Mouse (Mus musculus) hindbrain, embryonic 10.5 days (tissue): ENCODE measurements at regions not wholly inside any gene's neighbourhood (a gene's known extent, or its start where the extent isn't known, plus 50 kb on each side); places are given as distances from the start of the nearest gene placed in this dataset.

ENCODE experiments used
- DNase-seq: peaks from one replicate; pipeline ENCODE4 v3.0.0-alpha.2; 2017; ENCODE audit warnings: low spot score
- H3K27ac ChIP-seq: fragments of 300-500 bp; sonication (generic); 2 replicates; pipeline ENCODE4 v1.5.1; 2016; ENCODE audit warnings: mild to moderate bottlenecking, moderate library complexity
- H3K27me3 ChIP-seq: fragments of 300-500 bp; sonication (generic); 2 replicates; pipeline ENCODE4 v1.6.1; 2016; ENCODE audit warnings: mild to moderate bottlenecking; ENCODE audit not compliant: poor library complexity, insufficient read depth, severe bottlenecking
- H3K36me3 ChIP-seq: fragments of 300-500 bp; sonication (generic); 2 replicates; pipeline ENCODE4 v1.6.1; 2016; ENCODE audit warnings: mild to moderate bottlenecking, moderate library complexity
- H3K4me1 ChIP-seq: fragments of 300-500 bp; sonication (generic); replicated peaks from 2 replicates; pipeline ENCODE4 v1.6.1; 2016; ENCODE audit warnings: mild to moderate bottlenecking
- H3K4me3 ChIP-seq: fragments of 300-500 bp; sonication (generic); 2 replicates; pipeline ENCODE4 v1.5.1; 2016; ENCODE audit warnings: mild to moderate bottlenecking, moderate library complexity
- H3K9me3 ChIP-seq: fragments of 300-500 bp; sonication (generic); 2 replicates; pipeline ENCODE4 v1.6.1; 2016; ENCODE audit warnings: mild to moderate bottlenecking, moderate library complexity
- WGBS: fragments of 180-500 bp; shearing (Covaris S2); methylation state at CpG from one replicate; pipeline ENCODE4 v1.1.7; 2016; 5-methylcytosine and 5-hydroxymethylcytosine counted together

DNA sequence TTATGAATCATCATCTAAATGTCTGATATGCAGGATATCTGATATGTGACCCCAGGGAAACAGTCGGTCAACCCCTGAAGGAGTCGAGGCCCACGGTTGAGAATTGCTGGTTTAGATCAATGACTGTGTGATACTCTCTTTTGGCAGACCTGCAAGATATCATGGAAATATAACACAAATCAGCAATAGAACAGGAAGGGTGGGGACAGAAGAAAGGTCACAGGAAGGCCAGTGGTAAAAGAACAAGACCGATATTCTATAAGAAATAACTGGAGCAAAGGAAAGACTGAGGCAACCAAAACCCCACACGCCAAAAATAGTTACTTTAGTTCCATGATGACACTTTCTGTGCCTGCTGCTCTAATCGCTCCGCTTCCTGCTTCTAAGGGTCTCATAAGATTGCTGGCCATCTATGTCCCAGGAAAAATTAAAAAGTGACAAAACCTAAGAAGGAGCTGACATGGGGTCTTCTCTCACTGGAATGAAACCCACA lies 103.2 kb downstream of the Nfkbiz start:
- Histone ChIP-seq H3K36me3 (no peaks in the 10 kb centered on the region), H3K4me1 (no peaks in the 10 kb centered on the region), H3K4me3 (no peak overlapping the region), H3K9me3 (no peaks in the 10 kb centered on the region), H3K27me3 (no peaks in the 10 kb centered on the region), H3K27ac (no peak overlapping the region)
- 94% methylated on average over 7 of the region's 7 CpGs for WGBS
- DNase-seq: no peak

DNA sequence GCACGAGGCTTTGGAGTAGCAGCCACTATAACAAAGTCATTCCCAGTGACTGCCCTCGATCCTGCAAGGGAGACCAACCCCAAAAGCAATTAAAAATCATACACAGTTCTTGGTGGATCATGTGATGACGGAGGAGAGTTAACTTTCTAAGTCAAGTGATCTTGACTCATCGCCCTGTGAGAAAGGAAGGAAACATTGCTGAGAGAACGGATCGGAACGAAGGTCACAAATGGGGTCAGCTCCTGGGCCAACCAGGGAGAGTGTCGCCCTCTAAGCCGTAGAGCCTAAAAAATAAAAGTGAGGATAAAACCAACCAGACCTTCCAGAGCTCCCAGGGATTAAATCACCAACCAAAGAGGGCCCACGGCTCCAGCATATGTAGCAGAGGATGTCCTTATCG lies 104.4 kb downstream of the Nfkbiz start:
- Histone ChIP-seq H3K27me3 (no peaks in the 10 kb centered on the region), H3K36me3 (no peaks in the 10 kb centered on the region), H3K9me3 (no peaks in the 10 kb centered on the region), H3K27ac (no peak overlapping the region), H3K4me3 (no peak overlapping the region), H3K4me1 (no peaks in the 10 kb centered on the region)
- no peak for DNase-seq
- WGBS: 89% methylated on average over 11 of the region's 11 CpGs

DNA sequence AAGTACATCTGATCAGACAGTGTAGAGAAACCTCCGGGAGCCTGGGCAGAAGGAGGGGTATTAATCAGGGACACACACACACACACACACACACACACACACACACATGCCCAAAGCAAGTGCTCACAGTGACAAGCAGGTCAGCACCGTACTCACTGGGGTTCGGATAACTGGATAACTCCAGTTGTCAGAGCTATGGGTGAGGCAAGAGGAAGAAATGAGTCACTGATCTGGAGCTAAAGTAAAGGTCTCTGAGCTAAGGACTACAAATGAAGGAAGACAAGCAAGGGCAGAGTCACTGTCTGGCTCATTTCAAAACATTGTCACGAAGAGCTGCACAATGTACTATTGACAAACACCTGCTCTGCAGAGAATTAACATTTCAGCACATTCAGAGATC lies 104.9 kb downstream of the Nfkbiz start:
- DNase-seq: no peak
- Histone ChIP-seq H3K9me3 (no peaks in the 10 kb centered on the region), H3K4me3 (no peak overlapping the region), H3K27ac (no peak overlapping the region), H3K27me3 (no peaks in the 10 kb centered on the region), H3K36me3 (no peaks in the 10 kb centered on the region), H3K4me1 (no peaks in the 10 kb centered on the region)
- WGBS: 86% methylated on average over 4 of the region's 4 CpGs

DNA sequence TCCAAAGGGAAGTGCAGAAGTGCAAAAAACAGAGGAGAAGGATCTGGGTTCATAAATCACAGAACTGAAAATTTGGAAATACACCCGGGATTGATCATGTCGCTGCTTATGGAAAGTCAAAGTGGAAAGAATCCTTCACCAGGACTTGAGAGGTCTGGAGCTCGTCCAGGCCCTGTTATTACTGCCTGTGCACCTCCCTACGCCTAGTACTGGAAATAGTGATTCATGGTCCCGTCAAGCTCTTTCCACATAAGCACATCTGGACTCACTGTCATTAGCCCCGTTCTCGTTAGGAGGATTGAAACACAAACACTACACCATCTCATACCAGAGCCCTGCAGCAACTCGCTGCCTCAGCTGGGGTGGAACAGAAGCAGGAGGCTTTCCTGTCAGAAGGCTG lies 107.7 kb downstream of the Nfkbiz start:
- WGBS: 87% methylated on average over 8 of the region's 8 CpGs
- no peak for DNase-seq
- Histone ChIP-seq H3K4me3 (no peak overlapping the region), H3K4me1 (no peaks in the 10 kb centered on the region), H3K36me3 (no peaks in the 10 kb centered on the region), H3K27ac (no peak overlapping the region), H3K9me3 (no peaks in the 10 kb centered on the region), H3K27me3 (no peaks in the 10 kb centered on the region)

- Histone ChIP-seq H3K4me3 (no peak overlapping the region), H3K27ac (no peak overlapping the region), H3K4me1 (no peaks in the 10 kb centered on the region), H3K27me3 (no peaks in the 10 kb centered on the region), H3K36me3 (no peaks in the 10 kb centered on the region), H3K9me3 (no peaks in the 10 kb centered on the region)
- no peak for DNase-seq
- WGBS: 71% methylated on average over 3 of the region's 3 CpGs
These were observed 112.2 kb downstream of the Nfkbiz start for GRCm38 (mm10) chr16:55726538-55726937.

DNA sequence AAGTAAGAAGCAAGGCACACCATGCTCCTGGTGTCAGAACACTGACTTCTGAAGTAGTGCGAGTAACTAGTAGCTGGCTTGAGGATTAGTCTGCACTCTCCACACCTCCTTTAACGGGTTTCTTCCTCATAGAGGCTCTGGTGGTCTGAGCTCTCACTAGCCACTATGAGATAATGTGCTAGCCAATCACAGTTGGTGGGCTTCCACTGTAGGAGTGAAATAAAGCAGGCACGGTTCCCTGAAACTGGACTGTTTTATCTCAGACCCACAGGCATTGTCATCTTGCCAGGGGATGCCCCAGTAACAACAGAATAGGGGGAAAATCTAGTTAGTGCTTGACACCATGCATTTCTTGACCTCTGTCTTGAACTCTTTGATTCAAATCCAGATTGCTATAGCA lies 118.3 kb downstream of the Nfkbiz start:
- no peaks in the 10 kb centered on the region for H3K4me1 ChIP-seq
- H3K4me3 ChIP-seq: no peak overlapping the region
- WGBS: 69% methylated on average over 3 of the region's 3 CpGs
- no peaks in the 10 kb centered on the region for H3K36me3 ChIP-seq
- no peak overlapping the region for H3K27ac ChIP-seq
- no peak for DNase-seq
- H3K27me3 ChIP-seq: no peaks in the 10 kb centered on the region
- no peaks in the 10 kb centered on the region for H3K9me3 ChIP-seq

DNA sequence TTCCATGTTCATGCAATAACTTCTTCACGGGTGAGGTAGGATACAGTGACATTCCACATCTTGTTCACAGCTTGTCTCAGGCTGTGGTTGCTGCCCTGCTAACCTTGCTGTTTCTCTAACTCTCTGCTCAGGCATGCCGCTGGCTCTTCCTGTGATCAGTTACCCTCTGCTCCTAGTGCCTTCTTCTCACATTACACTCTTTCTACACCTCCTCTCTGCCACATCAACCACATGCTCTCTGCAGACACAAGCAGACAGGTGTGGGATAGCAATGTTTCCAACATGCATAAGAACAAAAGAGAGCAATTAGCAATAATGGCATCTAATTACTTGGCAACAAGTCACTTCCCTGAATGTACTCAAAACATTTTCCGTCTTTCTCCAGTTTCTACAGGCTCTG lies 128.7 kb downstream of the Nfkbiz start:
- H3K36me3 ChIP-seq: no peaks in the 10 kb centered on the region
- no peaks in the 10 kb centered on the region for H3K4me1 ChIP-seq
- H3K27me3 ChIP-seq: no peaks in the 10 kb centered on the region
- DNase-seq: no peak
- no peak overlapping the region for H3K4me3 ChIP-seq
- WGBS: 71% methylated on average over 3 of the region's 3 CpGs
- no peak overlapping the region for H3K27ac ChIP-seq
- H3K9me3 ChIP-seq: no peaks in the 10 kb centered on the region

GRCm38 (mm10) chr16:55706502-55706901 lies 132.2 kb downstream of the Nfkbiz start:
- Histone ChIP-seq H3K36me3 (no peaks in the 10 kb centered on the region), H3K4me1 (no peaks in the 10 kb centered on the region), H3K4me3 (no peak overlapping the region), H3K27me3 (no peaks in the 10 kb centered on the region), H3K27ac (no peak overlapping the region), H3K9me3 (no peaks in the 10 kb centered on the region)
- DNase-seq: no peak

DNA sequence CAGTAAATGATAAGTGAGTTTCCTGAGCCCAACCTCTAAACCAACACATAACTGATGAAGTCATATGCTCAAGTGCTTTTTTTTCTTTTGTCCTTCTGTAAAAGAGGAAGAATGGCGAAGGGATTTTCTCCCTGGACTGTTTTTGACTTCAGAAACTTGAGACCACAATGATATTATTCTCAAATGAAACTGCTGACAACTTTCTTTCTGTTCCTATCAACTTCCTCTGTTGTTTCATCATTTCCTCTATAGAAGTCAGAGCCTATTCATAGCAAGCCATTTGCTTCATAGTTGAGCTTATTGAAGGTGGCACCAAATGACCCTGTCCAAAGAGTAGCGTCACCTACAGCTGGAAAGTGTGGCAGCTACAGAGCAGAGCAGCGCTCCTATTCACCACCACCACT lies 140.2 kb downstream of the Nfkbiz start:
- Histone ChIP-seq H3K36me3 (no peaks in the 10 kb centered on the region), H3K4me3 (no peak overlapping the region), H3K9me3 (no peaks in the 10 kb centered on the region), H3K27me3 (no peaks in the 10 kb centered on the region), H3K4me1 (no peaks in the 10 kb centered on the region), H3K27ac (no peak overlapping the region)
- DNase-seq: no peak
- WGBS: 88% methylated on average over 3 of the region's 3 CpGs

DNA sequence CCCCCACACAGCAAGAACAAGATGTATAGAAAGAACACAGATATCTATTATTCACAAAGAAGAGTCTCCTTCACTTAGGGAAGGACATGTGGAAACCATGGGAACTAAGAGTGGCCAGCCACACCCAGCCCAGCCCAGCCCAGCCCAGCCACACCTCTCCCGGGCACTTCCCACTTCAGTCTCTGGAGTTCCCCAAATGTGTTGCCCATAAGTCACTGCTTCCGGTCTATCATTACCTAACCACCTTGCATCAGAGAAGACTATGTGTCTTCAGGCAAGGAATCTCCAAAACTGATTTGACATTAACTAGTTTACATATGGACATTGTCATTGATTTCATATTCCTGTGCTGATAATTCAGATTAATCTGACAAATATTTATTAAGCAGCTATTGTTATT lies 147.6 kb downstream of the Nfkbiz start:
- H3K27ac ChIP-seq: no peak overlapping the region
- 92% methylated on average over 2 of the region's 2 CpGs for WGBS
- no peak for DNase-seq

GRCm38 (mm10) chr16:55663946-55664345 lies 174.8 kb downstream of the Nfkbiz start:
- DNase-seq: no peak
- WGBS: 90% methylated on average over 1 of the region's 1 CpGs
- no peak overlapping the region for H3K27ac ChIP-seq
- H3K4me3 ChIP-seq: no peak overlapping the region
- no peaks in the 10 kb centered on the region for H3K36me3 ChIP-seq
- H3K9me3 ChIP-seq: no peaks in the 10 kb centered on the region
- H3K4me1 ChIP-seq: no peaks in the 10 kb centered on the region
- H3K27me3 ChIP-seq: no peaks in the 10 kb centered on the region

More for the DNA sequence above, 147.6 kb downstream of the Nfkbiz start:
- Histone ChIP-seq H3K27me3 (no peaks in the 10 kb centered on the region), H3K4me1 (no peaks in the 10 kb centered on the region), H3K4me3 (no peak overlapping the region), H3K9me3 (no peaks in the 10 kb centered on the region), H3K36me3 (no peaks in the 10 kb centered on the region)

- no peaks in the 10 kb centered on the region for H3K4me1 ChIP-seq
- no peaks in the 10 kb centered on the region for H3K9me3 ChIP-seq
- no peak overlapping the region for H3K27ac ChIP-seq
- 72% methylated on average over 3 of the region's 3 CpGs for WGBS
- no peaks in the 10 kb centered on the region for H3K27me3 ChIP-seq
- H3K4me3 ChIP-seq: no peak overlapping the region
- no peaks in the 10 kb centered on the region for H3K36me3 ChIP-seq
- DNase-seq: no peak
These were observed 201.8 kb downstream of the Nfkbiz start for GRCm38 (mm10) chr16:55636667-55637450.

- Histone ChIP-seq H3K4me3 (no peak overlapping the region), H3K4me1 (no peaks in the 10 kb centered on the region), H3K36me3 (no peaks in the 10 kb centered on the region), H3K9me3 (no peaks in the 10 kb centered on the region), H3K27me3 (no peaks in the 10 kb centered on the region), H3K27ac (no peak overlapping the region)
- WGBS: 88% methylated on average over 4 of the region's 4 CpGs
- no peak for DNase-seq
These were observed 202.5 kb downstream of the Nfkbiz start for GRCm38 (mm10) chr16:55636224-55636623.

DNA sequence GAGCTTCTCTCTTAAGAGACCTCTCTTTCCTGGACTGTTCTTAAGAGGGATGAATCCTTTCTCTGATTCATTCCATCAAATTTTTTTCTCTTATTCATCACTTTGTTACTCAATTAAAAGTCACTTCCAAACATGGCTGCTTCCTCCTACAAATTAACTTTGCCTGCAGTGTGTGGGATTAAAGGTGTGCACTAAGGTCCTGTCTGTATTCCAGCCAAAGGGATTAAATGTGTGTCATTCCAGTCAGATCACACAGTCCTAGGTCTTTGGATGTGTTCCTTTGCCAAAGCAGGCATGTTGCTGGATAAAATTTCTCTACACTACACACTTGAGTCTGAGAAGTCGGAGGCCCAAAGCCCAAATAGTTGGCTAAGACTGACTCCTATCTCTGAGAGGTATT lies 204.0 kb downstream of the Nfkbiz start:
- Histone ChIP-seq H3K27ac (no peak overlapping the region), H3K9me3 (no peaks in the 10 kb centered on the region), H3K27me3 (no peaks in the 10 kb centered on the region), H3K4me1 (no peaks in the 10 kb centered on the region), H3K4me3 (no peak overlapping the region), H3K36me3 (no peaks in the 10 kb centered on the region)
- no peak for DNase-seq
- whole genome bisulfite sequencing: 88% methylated on average over 1 of the region's 1 CpGs
